Mouse (Mus musculus) monocyte, adult 2 months (primary cell): ENCODE results near the gene Itpkb.

Source experiments
- DNase-seq, 2 experiments: peaks; one replicate each; pipeline ENCODE4 v3.0.0; 2022; ENCODE audit warnings: low spot score in 2 of 2, low read depth in 1 of 2

Itpkb gene

DNA sequence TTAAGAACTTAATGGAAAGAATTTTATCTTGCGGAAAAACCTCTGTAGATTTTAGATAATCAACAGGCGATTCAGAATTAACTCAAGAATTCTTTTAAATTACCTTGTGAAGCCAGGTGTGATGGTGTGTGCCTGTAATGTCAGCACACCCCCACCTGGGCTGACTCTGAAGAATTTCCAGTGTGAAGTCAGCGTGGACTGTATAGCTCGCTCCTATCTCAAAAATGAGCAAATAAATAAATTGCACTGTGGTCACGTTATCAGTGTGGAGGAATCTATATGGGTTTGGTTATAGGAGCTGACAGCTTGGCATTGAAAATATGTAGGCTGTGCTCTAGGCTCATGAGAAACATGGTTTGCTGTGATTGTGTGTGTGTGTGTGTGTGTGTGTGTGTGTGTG is 8.9 kb downstream of the Itpkb start:
- DNase-seq: no peak

GRCm38 (mm10) chr1:180342944-180343343 is 12.7 kb downstream of the Itpkb start:
- DNase-seq: peak; percentile 48 to 50

GRCm38 (mm10) chr1:180343434-180344210 is 13.3 kb downstream of the Itpkb start:
- no peak for DNase-seq

GRCm38 (mm10) chr1:180345098-180345497 is 14.8 kb downstream of the Itpkb start:
- no peak for DNase-seq

GRCm38 (mm10) chr1:180347059-180347458 is 16.8 kb downstream of the Itpkb start:
- DNase-seq: no peak

GRCm38 (mm10) chr1:180347907-180348306 is 17.6 kb downstream of the Itpkb start:
- DNase-seq: no peak

- DNase-seq: no peak
These were observed 18.8 kb downstream of the Itpkb start for GRCm38 (mm10) chr1:180349090-180349489.

GRCm38 (mm10) chr1:180352258-180352657 is 22.0 kb downstream of the Itpkb start:
- DNase-seq: no peak

DNA sequence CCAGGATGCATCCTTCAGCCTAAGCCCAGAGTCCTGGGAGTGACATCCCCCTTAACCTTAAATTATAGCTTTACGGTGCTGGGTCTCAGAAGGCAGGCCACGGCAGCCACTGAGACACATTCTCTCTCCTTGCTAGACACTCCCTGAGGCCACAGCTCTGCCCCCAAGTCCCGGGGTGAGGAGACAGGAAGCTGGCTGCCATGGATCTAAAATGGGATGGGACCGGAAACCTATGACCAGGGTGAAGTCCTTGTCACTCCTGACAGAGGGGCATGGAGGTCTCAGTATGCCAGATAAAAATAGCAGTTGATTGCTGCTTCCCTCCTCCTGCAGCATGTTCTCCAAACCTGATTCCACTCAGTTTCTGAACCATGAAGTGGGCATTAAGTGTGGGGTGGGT is 23.8 kb downstream of the Itpkb start:
- DNase-seq: no peak

DNA sequence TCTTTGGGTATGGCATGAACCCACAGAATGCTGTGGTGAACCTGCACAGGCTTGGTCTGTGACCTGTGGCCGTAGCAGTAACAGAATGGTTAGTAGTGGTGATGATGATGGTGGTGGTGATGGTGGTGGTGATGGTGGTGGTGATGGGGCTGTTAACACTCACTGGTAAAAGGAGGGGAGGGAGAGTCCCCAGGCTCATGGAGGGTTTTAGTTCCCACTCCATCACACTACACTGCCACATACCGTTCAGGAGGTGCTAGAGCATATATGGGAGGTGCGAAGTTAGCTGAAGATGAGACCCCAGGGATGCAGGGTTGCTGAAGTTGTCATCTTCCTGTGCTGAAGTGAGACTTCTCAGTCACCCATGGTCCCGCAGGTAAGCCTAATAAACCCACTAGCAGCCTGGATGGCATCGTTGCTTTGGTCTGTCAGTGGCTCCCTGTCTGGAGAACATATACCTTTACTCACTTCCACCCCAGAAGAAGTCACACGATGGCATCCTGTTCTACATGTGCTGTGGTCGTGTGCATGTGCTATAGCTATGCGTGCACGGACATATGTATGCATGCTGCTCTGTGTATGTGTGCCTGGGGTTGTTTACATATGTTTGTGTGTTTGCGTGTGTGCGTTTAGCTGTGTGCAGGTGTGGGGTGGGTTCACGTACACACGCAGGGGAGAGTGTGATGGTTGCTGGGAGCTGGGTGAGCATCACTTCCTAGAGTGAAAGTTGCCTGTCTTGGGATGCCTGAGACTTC is 24.9 kb downstream of the Itpkb start:
- DNase-seq: no peak

- no peak for DNase-seq
These were observed 25.9 kb downstream of the Itpkb start for GRCm38 (mm10) chr1:180356176-180356575.

- DNase-seq: no peak
These were observed 26.6 kb downstream of the Itpkb start for GRCm38 (mm10) chr1:180356857-180357256.

DNA sequence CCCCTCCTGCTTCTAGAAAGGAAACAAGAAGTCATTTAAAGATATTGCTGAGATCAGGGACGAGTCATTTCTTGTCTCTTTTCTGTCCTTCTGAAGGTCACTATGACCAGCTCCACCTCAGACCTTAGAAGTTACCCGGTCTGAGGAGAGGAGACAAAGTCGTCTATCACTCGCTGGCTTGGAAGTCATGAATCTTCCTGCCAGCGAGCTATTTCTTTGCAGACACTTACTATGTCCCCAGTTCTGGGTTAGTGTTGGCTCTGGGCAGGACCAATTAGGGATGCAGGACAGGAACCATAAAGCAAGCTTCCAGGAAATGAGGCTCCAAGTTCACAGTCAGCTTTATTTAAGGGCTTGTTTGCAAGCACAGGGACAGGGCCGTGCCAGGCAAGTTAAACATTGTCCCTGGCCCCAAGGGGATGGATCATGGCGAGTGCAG is 27.6 kb downstream of the Itpkb start:
- no peak for DNase-seq

DNA sequence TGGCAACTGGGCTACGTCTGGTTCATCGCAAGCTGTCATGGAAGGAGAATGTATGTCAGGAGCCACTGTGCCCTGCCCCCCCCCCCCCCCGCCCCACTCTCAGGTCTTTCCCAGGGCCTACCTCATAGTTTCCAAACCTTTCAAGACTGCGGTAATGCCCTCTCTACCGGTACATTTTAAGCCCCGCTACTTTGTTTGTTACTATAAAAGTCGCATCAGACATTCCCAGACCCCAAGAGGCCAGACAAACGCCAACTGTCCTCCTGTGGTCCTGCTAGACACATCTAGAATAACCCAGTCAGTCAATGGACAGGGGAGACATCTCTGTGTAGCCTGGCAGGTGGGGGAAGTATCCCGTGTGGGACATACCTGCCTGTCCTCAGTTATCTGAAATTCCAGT is 28.2 kb downstream of the Itpkb start:
- no peak for DNase-seq

GRCm38 (mm10) chr1:180359311-180359710 is 29.0 kb downstream of the Itpkb start:
- DNase-seq: no peak

DNA sequence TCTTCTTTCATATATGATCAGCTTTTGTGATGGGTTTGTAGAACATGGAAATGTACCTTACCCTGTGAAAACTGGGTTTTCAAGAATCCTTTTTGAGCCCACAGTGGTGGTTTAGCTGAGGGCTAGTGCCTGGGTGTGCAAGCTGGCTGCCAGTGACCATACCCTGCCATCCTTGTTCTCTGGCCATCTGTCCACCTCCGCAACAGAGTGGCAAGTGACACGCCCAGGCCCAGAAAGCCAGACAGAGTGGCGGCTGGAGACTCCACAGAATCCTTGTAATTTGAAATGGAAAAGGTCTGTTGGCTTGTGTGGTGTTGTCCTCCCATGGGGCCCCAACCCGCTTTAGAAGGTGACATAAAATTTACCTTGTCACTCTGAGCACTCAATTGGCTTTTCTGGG is 31.9 kb downstream of the Itpkb start:
- DNase-seq: no peak

DNA sequence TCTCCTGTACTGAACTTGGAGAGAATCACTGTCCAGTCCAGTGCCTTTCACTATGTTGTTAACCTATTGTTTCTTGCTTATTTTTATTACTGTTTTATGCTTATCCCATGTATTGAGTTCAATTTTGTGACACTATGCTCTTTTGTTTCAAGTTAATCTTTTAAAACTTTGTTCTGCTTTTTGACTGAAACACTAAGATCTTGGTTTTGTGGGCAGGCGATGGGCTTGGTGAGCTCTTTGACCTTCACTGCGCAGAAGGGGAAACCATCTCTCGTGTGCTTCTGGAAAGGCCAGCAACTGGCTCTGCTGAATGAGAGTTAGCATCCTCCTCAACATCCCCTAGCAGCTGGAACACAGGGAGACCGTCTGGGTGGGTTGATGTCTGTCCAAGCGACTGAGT is 32.6 kb downstream of the Itpkb start:
- DNase-seq: no peak

GRCm38 (mm10) chr1:180363317-180363716 is 33.0 kb downstream of the Itpkb start:
- no peak for DNase-seq

DNA sequence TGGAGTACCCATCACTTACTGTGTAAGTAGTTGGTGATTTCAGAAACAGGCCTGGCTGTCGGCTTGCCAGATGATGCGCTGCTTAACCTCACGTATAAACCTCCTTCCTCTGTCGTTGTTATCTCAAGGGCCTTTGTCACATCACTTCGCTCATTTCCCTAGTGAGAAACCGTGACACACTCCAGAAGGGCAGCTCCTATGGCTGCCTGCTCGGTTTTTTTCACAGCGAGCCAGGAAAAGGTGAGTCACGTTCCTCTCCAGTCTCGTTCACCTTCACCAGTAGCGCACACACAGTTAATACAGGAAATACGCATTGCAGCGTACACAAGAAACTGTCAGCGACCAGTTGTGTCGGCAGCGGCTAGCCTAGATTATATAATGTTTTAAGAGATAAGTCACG is 33.7 kb downstream of the Itpkb start:
- DNase-seq: no peak

GRCm38 (mm10) chr1:180364720-180365119 is 34.4 kb downstream of the Itpkb start:
- no peak for DNase-seq

DNA sequence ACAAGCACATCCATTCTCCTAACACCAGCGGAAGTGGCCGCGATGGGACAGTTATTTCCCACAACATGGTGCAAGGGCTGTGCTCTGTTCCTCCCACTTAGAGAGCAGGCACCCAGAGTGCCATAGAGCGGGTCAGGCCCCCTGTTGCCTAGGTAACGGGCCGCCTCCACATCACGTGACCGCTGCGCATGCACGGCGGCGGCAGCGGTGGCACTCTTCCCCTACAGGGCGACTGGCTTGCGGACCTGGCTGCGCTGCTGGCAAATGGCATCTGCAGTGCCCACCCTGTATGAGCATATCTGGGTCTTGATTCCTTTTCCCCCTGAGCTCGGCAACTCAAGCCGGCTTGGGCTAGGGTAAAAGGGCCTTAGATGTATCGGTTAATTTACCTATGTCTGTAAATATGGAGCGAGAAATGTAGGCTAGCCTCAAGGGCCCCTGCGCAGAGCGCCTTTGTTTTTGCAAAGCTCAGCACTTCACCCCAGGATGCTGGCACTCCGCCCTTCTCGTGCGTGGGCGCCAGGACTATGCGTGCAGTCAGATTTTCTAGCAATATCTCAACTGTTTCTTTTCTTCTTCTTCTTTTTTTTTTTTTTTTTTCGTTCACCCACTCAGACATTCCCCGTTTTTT is 35.0 kb downstream of the Itpkb start:
- peak; percentile 92 to 95 for DNase-seq
